Mouse (Mus musculus) heart, adult 11 months (tissue): ENCODE data around the gene Dhh.

ENCODE experiments used
- DNase-seq: peaks from one replicate; pipeline ENCODE4 v3.0.0; 2022

Dhh gene

DNA sequence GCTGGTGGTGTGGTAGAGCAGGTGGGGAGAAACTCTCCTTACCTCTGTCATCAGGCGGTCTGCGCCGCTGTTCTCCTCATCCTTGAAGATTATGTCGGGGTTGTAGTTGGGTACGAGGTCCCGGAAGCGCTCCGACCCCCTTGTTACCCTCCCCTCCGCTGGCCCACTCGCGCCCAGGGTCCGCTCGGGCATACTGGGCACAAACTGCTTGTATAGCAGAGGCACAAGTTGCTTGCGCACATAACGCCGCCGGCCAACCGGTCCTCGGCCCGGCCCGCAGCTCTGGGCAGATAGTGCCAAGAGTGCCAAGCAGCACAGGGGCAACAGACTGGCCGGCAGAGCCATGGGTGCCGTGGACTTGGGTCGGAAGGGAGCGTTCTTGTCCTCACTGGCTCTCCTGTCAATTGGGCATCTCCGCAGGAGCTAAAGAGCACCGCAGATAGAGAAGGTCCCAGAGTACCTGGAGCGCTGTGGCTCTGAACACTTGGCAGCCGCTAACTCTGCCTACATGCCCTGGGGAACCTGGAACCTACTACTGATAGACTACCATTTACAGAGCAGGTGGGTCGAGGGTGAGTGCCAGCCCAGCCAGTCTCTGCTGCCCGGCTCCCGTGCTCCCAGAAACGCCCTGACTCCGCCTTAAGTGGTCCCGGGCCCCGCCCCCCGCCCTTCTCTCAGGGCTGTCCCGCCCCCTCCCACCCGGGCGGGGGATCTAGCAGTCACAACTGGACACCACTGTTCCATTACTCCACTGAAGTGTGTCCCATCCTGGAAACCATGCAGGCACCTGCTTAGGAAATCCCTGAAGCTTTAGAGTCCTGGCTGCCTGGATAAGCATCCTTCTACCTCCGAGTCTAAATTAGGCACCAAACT is at the start of gene Dhh:
Gene Dhh (minus strand): TSS at position 613 of the 873 bp plus-strand sequence.
- DNase-seq = peak; percentile 90

DNA sequence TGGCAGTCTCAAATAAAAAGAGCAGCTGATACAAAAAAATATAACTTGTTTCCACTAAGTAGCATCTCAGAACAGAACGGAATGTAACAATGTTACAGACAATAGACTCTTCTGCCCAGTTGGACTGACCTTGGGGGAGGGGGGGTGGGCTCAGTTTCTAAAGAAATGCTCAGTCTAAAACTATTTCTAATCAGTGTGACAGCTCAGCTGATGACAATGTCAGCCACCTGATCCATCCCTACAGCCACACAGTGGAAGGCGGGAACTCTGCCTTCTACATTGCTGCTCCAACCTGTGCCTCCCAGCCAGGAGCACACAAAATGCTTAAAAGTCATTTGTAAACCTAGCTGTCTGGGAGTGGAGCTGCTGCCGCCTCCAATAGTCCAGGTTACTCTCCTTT is 49.5 kb upstream of the Dhh start:
- no peak for DNase-seq

- DNase-seq = no peak
Observed at GRCm38 (mm10) chr15:98943133-98943532, 44.8 kb upstream of the Dhh start.

GRCm38 (mm10) chr15:98942081-98942480 is 43.7 kb upstream of the Dhh start:
- no peak for DNase-seq

DNA sequence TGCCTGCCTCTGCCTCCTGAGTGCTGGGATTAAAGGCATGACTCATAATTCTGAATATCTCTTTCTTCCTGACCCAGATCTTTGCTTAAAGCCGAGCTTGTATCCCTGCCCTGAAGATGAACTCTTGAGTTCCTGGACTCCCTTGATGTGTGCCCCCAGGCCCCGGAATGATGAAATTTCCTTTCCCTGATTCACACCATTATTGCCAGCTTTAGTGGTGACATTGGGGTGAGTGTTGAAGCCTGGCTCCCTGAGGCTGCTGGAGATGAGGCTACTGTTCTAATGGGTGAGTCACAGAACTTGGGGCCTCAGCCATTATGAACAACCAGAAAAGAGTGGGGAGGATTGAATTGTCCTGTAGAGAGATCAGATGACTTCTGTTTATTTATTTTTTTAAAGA is 43.2 kb upstream of the Dhh start:
- DNase-seq = no peak

GRCm38 (mm10) chr15:98940816-98941215 is 42.5 kb upstream of the Dhh start:
- no peak for DNase-seq

DNA sequence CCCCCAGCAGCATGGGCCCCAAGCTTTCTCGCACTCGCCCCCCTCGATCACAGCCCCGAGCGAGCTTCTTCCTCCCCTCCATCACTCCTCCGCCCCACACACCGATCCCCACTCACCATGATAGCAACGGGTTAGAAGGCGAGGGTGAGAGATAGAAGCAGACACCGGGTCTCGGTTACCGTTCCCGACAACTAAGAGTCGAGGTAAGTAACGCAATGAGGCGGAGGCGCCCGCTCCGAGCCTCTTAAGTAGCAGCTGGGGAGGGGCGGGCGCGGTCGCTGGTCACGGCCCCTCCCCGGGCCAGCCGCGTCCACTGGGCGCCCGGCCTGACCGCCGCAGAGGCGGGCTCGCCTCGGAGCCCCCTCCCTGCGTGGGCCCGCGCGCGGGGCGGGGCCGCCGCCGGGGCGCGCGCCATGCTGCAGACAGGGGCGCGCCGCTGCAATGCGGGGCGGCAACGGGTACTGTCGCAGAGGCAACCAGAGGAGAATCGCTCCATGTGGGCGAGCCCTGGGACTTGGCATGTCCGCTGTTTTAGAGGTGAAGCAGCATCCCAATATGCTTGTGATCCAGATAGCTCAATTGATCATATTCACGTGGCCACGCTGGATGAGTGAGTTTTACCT is 36.0 kb upstream of the Dhh start, which contains the start of gene Tuba1b:
Gene Tuba1b (minus strand): TSS at position 349 of the 623 bp plus-strand sequence.
- DNase-seq = peak; percentile 100

DNA sequence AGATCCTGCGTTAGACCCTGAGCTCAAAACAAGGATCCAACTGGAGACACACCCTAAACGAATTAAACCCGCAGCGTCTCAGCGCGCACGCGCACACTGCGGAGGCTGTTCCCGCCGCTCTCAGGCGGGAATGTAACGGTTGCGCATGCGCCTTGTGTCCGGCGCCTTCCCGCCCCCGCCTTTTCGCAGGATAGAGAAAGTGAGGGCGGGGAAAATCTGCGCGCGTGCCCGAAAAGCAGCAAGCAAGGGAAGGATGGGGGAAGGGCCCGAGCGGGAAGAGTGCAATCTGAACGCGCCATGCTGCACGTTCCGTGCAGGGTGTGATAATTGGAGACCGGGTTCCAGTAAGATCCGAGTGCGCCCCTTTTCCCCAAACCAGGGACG is 35.5 kb upstream of the Dhh start:
- peak; percentile 99 for DNase-seq

DNA sequence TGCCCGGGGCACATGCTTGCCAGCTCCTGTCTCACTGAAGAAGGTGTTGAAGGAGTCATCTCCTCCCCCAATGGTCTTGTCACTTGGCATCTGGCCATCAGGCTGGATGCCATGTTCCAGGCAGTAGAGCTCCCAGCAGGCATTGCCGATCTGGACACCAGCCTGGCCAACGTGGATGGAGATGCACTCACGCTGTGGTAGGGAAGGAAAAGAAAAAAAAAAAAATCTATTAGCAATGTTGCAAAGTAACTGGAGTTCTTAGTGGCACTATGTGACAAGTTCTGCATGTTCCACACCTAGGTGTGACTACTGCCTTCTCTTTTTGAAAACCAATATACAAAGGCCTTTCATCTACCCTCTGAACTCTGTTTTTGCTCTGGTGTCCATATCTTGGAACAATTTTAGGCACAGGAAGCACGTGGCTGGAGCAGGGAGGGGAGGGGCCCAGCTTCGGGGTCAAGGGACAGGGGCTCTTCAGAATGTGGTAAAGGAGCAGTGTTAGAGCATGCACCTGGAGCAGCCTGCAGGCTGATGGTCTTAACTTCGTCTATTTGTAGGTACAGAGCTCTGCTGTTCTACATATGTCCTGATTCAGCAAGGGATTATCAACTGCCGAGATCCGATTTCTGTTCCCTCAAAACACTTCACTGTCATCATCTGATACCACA is 34.8 kb upstream of the Dhh start:
- peak; percentile 93 for DNase-seq

DNA sequence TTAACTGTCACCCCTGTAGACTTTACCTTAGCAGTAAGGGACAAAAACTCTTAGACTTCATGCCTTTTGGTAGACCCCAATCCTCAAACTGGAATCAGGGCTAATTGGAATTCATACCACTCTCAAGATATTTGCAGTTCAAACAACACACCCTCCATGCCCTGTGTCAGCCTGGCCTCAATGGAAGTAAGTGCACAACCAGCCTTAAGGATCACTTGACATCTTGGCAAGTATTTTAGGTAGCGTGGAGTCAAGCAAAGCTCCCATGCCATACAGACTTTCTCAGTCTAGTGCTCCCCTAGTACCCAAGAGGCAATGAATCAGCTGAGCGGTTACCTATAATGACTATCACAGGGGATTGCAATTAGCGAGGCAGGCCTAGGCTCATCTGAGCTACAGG is 32.7 kb upstream of the Dhh start:
- DNase-seq = no peak

- no peak for DNase-seq
Observed at GRCm38 (mm10) chr15:98930017-98930734, 31.8 kb upstream of the Dhh start.

DNA sequence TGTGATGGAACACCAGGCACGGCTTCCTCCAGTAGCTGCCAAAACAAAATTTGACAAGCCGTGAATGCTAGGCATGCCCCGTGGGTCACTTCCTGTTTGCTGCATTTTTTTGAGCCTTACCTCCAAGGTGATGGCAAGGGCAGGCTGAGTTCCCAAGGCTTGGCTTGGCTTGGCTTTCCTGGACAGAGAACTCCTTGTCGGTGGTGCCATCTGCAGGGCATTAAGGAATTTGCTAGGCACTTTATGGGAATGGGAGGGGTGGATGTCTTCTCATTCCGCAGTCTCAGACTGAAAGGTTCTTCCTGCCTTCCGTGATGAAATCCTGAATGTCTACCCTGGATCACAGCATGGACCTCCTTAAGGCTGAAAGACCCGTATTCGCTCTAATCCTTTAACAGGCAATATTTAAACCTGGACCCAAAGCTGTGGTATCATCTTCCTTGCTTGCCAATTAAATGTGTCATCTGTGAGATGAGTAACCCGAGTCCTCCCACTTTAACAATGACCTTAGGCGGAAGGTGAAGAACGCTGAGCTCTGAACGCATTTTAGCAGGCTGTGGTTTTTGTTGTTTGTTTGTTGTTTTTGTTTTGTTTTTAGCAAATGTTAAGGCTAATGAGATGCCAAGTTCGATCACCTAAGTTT is 30.4 kb upstream of the Dhh start:
- peak; percentile 96 for DNase-seq

DNA sequence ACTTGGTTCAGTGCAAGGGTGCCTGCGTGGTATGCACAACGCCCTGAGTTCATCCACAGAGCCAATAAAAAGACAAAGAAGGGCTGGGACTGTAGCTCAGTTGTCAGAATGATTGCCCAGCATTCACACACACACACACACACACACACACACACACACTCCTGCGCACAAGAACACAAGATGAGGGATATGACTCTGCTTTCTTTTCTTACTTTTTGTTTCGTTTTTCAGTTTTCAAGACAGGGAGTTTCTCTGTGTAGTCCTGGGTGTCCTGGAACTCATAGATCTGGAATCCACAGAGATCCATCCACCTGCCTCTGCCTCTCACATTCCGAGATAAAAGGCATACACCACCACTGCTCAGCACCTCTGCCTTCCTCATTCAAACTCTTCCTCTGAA is 29.2 kb upstream of the Dhh start:
- DNase-seq = no peak

GRCm38 (mm10) chr15:98924682-98925081 is 26.3 kb upstream of the Dhh start:
- no peak for DNase-seq

DNA sequence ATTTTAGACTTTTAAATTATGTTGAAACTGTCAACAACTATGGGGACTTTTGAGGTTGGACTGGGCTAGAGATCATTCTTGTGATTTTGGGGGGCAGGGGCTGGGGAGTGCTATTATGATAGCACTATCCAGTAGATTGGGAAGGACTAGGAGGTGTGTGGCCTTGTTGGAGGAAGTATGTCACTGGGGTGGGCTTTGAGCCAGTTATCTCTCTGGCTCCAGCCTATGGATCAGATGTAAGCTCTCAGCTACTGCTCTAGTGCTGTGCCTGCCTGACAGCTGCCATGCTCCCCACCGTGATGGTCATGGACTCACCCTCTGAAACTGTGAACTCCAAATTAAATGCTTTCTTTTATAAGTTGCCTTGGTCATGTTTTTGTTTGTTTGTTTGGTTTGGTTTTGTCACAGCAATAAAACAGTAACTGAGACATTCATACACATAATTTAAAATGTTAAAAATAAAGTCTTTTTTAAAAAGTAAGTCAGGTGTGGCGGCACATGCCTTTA is 24.7 kb upstream of the Dhh start:
- DNase-seq = no peak

DNA sequence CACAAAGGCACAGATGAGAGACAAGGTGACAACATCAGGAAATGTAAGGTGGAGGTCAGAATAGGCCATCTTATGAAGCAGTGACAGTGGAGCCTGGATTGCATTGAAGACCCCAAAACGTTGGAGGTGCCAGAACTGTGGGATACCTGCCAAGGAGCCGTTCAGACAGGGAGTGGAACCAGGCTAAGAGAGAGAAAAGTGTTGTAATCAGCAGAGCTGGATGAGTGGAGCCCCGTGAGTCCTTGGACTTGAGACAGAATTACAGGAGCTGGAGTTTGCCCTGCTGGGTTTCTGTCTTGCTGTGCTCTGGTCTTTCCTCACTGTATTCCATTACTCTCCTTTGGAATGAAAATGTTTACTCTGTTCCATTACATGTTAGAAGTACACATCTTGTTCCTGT is 24.2 kb upstream of the Dhh start:
- no peak for DNase-seq

DNA sequence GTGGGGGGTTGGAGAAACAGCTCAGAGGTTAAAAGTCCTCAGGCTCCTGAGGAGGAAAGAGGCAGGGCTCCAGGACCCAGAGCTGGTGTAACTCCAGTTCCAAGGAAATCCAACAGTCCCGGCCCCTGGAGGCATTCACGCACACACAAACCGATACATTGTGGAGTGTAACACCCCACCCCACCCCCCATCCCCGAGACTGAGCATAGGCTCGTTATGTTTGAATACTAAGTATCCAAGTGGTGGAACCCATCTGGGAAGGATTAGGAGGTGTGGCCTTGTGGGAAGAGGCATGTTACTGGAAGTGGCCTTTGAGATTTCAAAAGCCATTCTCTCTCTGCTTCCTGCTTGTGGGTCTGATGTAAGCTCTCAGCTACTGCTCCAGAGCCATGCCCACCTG is 23.2 kb upstream of the Dhh start:
- no peak for DNase-seq

GRCm38 (mm10) chr15:98918499-98918895 is 20.2 kb upstream of the Dhh start:
- peak; percentile 92 for DNase-seq

DNA sequence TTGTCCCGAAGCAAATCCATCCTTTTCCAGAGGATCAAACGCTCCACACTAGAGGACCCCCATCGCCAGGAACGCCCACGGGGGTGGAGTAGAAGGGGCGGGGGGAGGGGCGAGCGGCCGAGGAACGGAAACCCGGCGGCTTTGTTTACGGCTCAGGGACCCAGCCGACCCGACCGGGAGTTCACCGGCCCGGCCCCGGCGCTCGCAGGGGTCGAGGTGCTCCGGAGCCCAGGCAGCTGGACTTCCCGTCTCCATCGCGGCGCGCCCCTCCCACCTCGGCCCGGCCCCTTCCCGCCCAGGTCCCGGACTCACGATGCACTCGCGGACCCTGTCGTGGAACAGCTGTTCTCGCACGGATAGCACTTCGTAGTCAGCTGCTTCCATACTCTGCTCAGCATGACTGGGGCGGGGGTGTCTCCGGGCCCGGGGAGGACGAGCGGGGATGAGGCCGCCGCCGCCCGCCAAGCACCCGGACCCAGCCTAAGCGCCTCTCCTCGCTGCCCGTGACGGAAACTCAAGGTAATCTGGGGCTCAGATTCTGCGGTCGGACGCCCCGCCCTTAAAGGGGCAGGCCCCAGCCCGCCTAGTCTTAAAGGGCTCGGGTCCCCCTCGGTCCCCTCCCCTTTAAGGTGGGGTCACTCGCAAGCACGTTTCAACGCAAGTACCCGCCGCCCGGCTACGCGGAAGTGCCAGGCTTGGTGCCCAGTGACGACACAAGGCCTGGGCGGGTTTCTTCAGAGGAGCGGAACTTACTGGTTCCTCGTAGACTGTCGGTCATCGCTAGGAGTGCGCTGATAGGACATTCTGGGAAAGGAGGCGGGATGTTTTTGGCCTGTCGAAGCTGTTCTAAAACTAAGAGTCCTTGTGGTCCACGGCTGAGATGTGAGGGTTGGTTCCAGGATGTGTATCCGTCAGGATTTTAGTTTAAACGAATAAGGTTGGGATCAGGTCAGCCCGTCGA is 19.5 kb upstream of the Dhh start, which contains the start of gene Lmbr1l:
Gene Lmbr1l (minus strand): TSS at position 694 of the 961 bp plus-strand sequence.
- DNase-seq = peak; percentile 100

- DNase-seq = peak; percentile 95
Observed at GRCm38 (mm10) chr15:98917091-98917490, 18.8 kb upstream of the Dhh start.

DNA sequence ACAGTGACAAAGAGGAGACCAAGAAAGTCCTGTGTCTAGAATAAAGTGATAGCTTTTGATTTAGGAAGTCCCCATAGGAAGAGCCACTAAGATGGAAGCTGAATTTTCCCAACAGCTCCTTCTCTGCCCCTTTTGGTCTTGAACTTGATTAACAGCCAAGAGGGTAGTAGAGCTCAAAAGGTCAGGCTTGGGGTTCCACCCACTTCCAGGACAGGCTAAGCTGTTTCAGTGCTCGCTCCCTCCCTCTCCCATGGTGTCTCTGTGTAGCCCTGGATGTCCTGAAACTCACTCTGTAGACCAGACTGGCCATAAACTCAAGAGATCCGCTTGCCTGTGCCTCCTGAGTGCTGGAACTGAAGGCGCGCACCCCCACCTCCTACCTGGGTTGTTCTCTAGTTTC is 17.7 kb upstream of the Dhh start:
- DNase-seq = no peak
